Mouse (Mus musculus) forebrain, embryonic 14.5 days (tissue): ENCODE data around the gene Tuba4a. TPM values are rescaled to one million over a fixed set of nuclear protein-coding genes. Genes with fewer than 3 reads are reported as not detected.

Experiments
- ATAC-seq: fragments of 200-750 bp; cut with Nextera tagmentation; 2 replicates; pipeline ENCODE4 v1.8.0; 2017; ENCODE audit warnings: mild to moderate bottlenecking, moderate library complexity
- DNase-seq: peaks from one replicate; pipeline ENCODE4 v3.0.0-alpha.2; 2015; ENCODE audit warnings: low spot score
- H3K27ac ChIP-seq: fragments of 300-500 bp; sonication (generic); 2 replicates; pipeline ENCODE4 v1.5.1; 2014; ENCODE audit warnings: low read depth, mild to moderate bottlenecking, control low read depth, low read length, moderate library complexity
- H3K27me3 ChIP-seq: fragments of 300-500 bp; sonication (generic); replicated peaks from 2 replicates; pipeline ENCODE4 v1.6.1; 2014; ENCODE audit warnings: low read length, control low read depth, mixed read lengths; ENCODE audit not compliant: control insufficient read depth, insufficient read depth
- H3K36me3 ChIP-seq: fragments of 300-500 bp; sonication (generic); 2 replicates; pipeline ENCODE4 v1.6.1; 2014; ENCODE audit warnings: low read length, control low read depth; ENCODE audit not compliant: control insufficient read depth, insufficient read depth
- H3K4me1 ChIP-seq: fragments of 300-500 bp; sonication (generic); 2 replicates; pipeline ENCODE4 v1.6.1; 2014; ENCODE audit warnings: antibody characterized with exemption, low read length, control low read depth; ENCODE audit not compliant: control insufficient read depth, insufficient read depth
- H3K4me2 ChIP-seq: fragments of 300-500 bp; sonication (generic); 2 replicates; pipeline ENCODE4 v1.6.1; 2014; ENCODE audit warnings: mild to moderate bottlenecking, control low read depth, low read length
- H3K4me3 ChIP-seq: fragments of 300-500 bp; sonication (generic); 2 replicates; pipeline ENCODE4 v1.5.1; 2014; ENCODE audit warnings: low read depth, low read length, control low read depth
- H3K9ac ChIP-seq: fragments of 300-500 bp; sonication (generic); 2 replicates; pipeline ENCODE4 v1.6.1; 2014; ENCODE audit warnings: mild to moderate bottlenecking, low read length, control low read depth, moderate library complexity
- H3K9me3 ChIP-seq: fragments of 300-500 bp; sonication (generic); replicated peaks from 2 replicates; pipeline ENCODE4 v1.6.1; 2016; ENCODE audit warnings: low read length, control low read depth, mixed read lengths; ENCODE audit not compliant: control insufficient read depth
- WGBS: fragments of 180-500 bp; shearing (Covaris S2); extraction: QIAGEN DNeasy Blood & Tissue Kit; methylation state at CpG from one replicate; pipeline ENCODE4 v1.1.7; 2014; 5-methylcytosine and 5-hydroxymethylcytosine counted together
- polyA plus RNA-seq: library from polyadenylated mRNA; unstranded; fragments of >200 nt; fragmentation: Nextera tagmentation; extraction: Ambion mirVana; gene quantifications from 2 replicates; pipeline ENCODE4 v1.2.1, GENCODE M21; 2014

Gene Tuba4a
- polyA plus RNA-seq: 14.3 and 21.3 TPM in 2 replicates

GRCm38 (mm10) chr1:75219531-75219930 lies at the start of gene Tuba4a:
TSS of gene Tuba4a (minus strand) at chr1:75219865.
- 0% methylated on average over 34 of the region's 34 CpGs for WGBS
- peak; percentile 17 for DNase-seq
- peaks cover 11% of the 10 kb centered on the region for H3K4me1 ChIP-seq
- peaks cover 14% of the 10 kb centered on the region for H3K36me3 ChIP-seq
- ATAC-seq: peak; percentile 54
- no peaks in the 10 kb centered on the region for H3K9me3 ChIP-seq
- H3K4me3 ChIP-seq: peak within 1 kb of the TSS; percentile 41
- H3K9ac ChIP-seq: peak within 1 kb of the TSS; percentile 59
- H3K27me3 ChIP-seq: peaks cover 33% of the 10 kb centered on the region
- no peak within 1 kb of the TSS for H3K27ac ChIP-seq
- peak within 1 kb of the TSS; percentile 96 for H3K4me2 ChIP-seq

GRCm38 (mm10) chr1:75264091-75264880 lies 44.6 kb upstream of the Tuba4a start, which contains the start of gene Ptprn:
TSS of gene Ptprn (minus strand) at chr1:75264502.
- Histone ChIP-seq H3K4me2 (peak within 1 kb of the TSS; percentile 56), H3K9me3 (no peaks in the 10 kb centered on the region), H3K4me1 (peaks cover 3% of the 10 kb centered on the region; the same call in 1 of the 2 replicates), H3K36me3 (no peaks in the 10 kb centered on the region), H3K27me3 (peaks cover 29% of the 10 kb centered on the region), H3K9ac (peak within 1 kb of the TSS; percentile 49), H3K27ac (no peak within 1 kb of the TSS), H3K4me3 (peak within 1 kb of the TSS; percentile 36)
- 15% methylated on average over 23 of the region's 32 CpGs for WGBS
- DNase-seq: peak; percentile 56
- ATAC-seq: peak; percentile 86

- H3K4me3 ChIP-seq: peak overlapping the region; percentile 36
Measured at GRCm38 (mm10) chr1:75262969-75263951, 43.6 kb upstream of the Tuba4a start.

GRCm38 (mm10) chr1:75261278-75261677 lies 41.6 kb upstream of the Tuba4a start:
- no peaks in the 10 kb centered on the region for H3K9me3 ChIP-seq
- ATAC-seq: no peak
- no peak overlapping the region for H3K4me3 ChIP-seq
- H3K27ac ChIP-seq: no peak overlapping the region
- peaks cover 29% of the 10 kb centered on the region for H3K27me3 ChIP-seq
- H3K9ac ChIP-seq: no peak overlapping the region
- no peaks in the 10 kb centered on the region for H3K36me3 ChIP-seq
- no peak for DNase-seq
- no peak overlapping the region for H3K4me2 ChIP-seq
- peaks cover 3% of the 10 kb centered on the region; the same call in 1 of the 2 replicates for H3K4me1 ChIP-seq

More at GRCm38 (mm10) chr1:75262969-75263951, 43.6 kb upstream of the Tuba4a start:
- peaks cover 29% of the 10 kb centered on the region for H3K27me3 ChIP-seq
- H3K9ac ChIP-seq: peak overlapping the region; percentile 49
- peak; percentile 62 for DNase-seq
- no peak overlapping the region for H3K27ac ChIP-seq
- peak; percentile 56 for ATAC-seq
- peak overlapping the region; percentile 56 for H3K4me2 ChIP-seq
- no peaks in the 10 kb centered on the region for H3K36me3 ChIP-seq
- H3K9me3 ChIP-seq: no peaks in the 10 kb centered on the region
- peaks cover 3% of the 10 kb centered on the region; the same call in 1 of the 2 replicates for H3K4me1 ChIP-seq
- WGBS: 2% methylated on average over 40 of the region's 40 CpGs

GRCm38 (mm10) chr1:75255516-75256046 lies 35.9 kb upstream of the Tuba4a start:
- Histone ChIP-seq H3K27ac (no peak overlapping the region), H3K27me3 (no peaks in the 10 kb centered on the region), H3K9ac (no peak overlapping the region), H3K4me2 (no peak overlapping the region), H3K9me3 (no peaks in the 10 kb centered on the region), H3K4me3 (no peak overlapping the region), H3K4me1 (peaks cover 7% of the 10 kb centered on the region; the same call in 1 of the 2 replicates), H3K36me3 (no peaks in the 10 kb centered on the region)
- DNase-seq: no peak
- no peak for ATAC-seq
- 71% methylated on average over 10 of the region's 10 CpGs for WGBS

- H3K27ac ChIP-seq: no peak overlapping the region
- 69% methylated on average over 8 of the region's 8 CpGs for WGBS
- ATAC-seq: peak; percentile 13; the same call in 1 of the 2 replicates
Measured at GRCm38 (mm10) chr1:75254625-75255013, 35.0 kb upstream of the Tuba4a start.

GRCm38 (mm10) chr1:75253849-75254624 lies 34.4 kb upstream of the Tuba4a start:
- 64% methylated on average over 16 of the region's 16 CpGs for WGBS
- Histone ChIP-seq H3K4me2 (no peak overlapping the region), H3K4me1 (peaks cover 7% of the 10 kb centered on the region; the same call in 1 of the 2 replicates), H3K36me3 (no peaks in the 10 kb centered on the region), H3K9me3 (no peaks in the 10 kb centered on the region), H3K27me3 (no peaks in the 10 kb centered on the region), H3K27ac (no peak overlapping the region), H3K9ac (no peak overlapping the region), H3K4me3 (no peak overlapping the region)
- ATAC-seq: peak; percentile 12; the same call in 1 of the 2 replicates
- peak; percentile 81 for DNase-seq

More at GRCm38 (mm10) chr1:75254625-75255013, 35.0 kb upstream of the Tuba4a start:
- Histone ChIP-seq H3K9ac (no peak overlapping the region), H3K9me3 (no peaks in the 10 kb centered on the region), H3K4me3 (no peak overlapping the region), H3K4me2 (no peak overlapping the region), H3K27me3 (no peaks in the 10 kb centered on the region), H3K36me3 (no peaks in the 10 kb centered on the region), H3K4me1 (peaks cover 7% of the 10 kb centered on the region; the same call in 1 of the 2 replicates)
- no peak for DNase-seq

- Histone ChIP-seq H3K4me2 (no peak overlapping the region), H3K4me1 (peaks cover 10% of the 10 kb centered on the region; the same call in 1 of the 2 replicates), H3K36me3 (no peaks in the 10 kb centered on the region), H3K9ac (no peak overlapping the region), H3K27me3 (no peaks in the 10 kb centered on the region), H3K9me3 (no peaks in the 10 kb centered on the region), H3K4me3 (no peak overlapping the region), H3K27ac (no peak overlapping the region)
- WGBS: 76% methylated on average over 16 of the region's 16 CpGs
- ATAC-seq (no peak), DNase-seq (no peak)
Measured at GRCm38 (mm10) chr1:75253029-75253428, 33.4 kb upstream of the Tuba4a start.
